8 mouse cellular contexts compared by ENCODE assay signal in the genomic region with DNA sequence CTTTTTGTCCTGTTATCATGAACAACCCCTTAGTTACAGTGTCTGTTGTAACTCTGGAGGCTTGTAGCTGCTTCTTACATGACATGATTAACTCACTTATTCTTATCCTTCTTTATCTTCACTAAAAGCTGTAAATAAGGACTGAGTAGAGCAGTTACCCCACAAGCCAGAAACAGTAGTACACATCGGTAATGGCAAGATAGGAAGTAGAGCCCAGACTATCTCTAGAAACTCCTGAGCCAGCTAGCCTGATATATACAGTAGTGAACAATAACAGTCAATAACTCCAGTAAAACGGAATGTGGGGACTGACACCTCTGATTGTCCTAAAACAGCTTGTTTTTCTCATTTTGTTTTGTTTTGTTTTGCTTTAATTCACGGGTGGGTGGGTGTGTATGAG.
A peak's percentile ranks its signal among the peaks of the same experiment; 100 is the strongest.
DNase-seq lines count a peak whose midpoint lies in the region; ATAC-seq and TF ChIP-seq lines count a peak whose summit lies in the region.
"Not testable (repeated sequence)": the region's sequence is repeated elsewhere in the genome, so short reads cannot be mapped to it uniquely, and the experiment has no call there.

No protein-coding gene starts in this region.

- TF ChIP-seq EP300 in MEL (IDR thresholded peaks at IDR 0.05; ENCODE audit: low read depth in 1 of 2, low read length in 2 of 2), result peak in 1 of 2 experiments; percentile 31; a peak in 1 of 4 replicates
- peak; percentile 24; the same call in 1 of the 2 replicates for TF ChIP-seq EP300 in liver, embryonic 14.5 days (IDR thresholded peaks at IDR 0.05; ENCODE audit: low read depth)

- DNase-seq in MEL (ENCODE audit: low read depth, low spot score), result peak; percentile 18
- DNase-seq in liver, embryonic 13.5 days; liver, embryonic 14.5 days (ENCODE audit: low read depth in 3 of 3, low spot score in 3 of 3): not testable (repeated sequence)

- not testable (repeated sequence) for H3K4me3 ChIP-seq in MEL (ENCODE audit: control insufficient read depth in 1 of 2, insufficient read depth in 1 of 2, low read depth in 2 of 2, low read length in 2 of 2); liver, embryonic 12.5 days; liver, embryonic 13.5 days (replicated peaks); liver, embryonic 14.5 days (ENCODE audit: insufficient read depth in 1 of 2, low read depth in 2 of 2, low read length in 2 of 2); liver, embryonic 15.5 days (replicated peaks); liver, embryonic 16.5 days (ENCODE audit: low read depth, low read length)

- not testable (repeated sequence) for TF ChIP-seq POLR2A in MEL (IDR thresholded peaks at IDR 0.05; ENCODE audit: control insufficient read depth in 1 of 2, insufficient read depth in 1 of 2, low read depth in 1 of 2, low read length in 2 of 2, poor library complexity in 1 of 2)

- not testable (repeated sequence) for H3K9me3 ChIP-seq in MEL (replicated peaks; ENCODE audit: insufficient read depth, low read length); liver, embryonic 12.5 days (replicated peaks); liver, embryonic 13.5 days (replicated peaks); liver, embryonic 14.5 days (ENCODE audit: control insufficient read depth, low read length); liver, embryonic 15.5 days (replicated peaks); liver, embryonic 16.5 days (replicated peaks; ENCODE audit: control insufficient read depth, low read length)

- not testable (repeated sequence) for H3K9ac ChIP-seq in MEL (ENCODE audit: control insufficient read depth, low read depth, low read length, poor library complexity, severe bottlenecking); liver, embryonic 12.5 days; liver, embryonic 13.5 days; liver, embryonic 14.5 days (replicated peaks); liver, embryonic 15.5 days; liver, embryonic 16.5 days (ENCODE audit: low read depth, low read length)

- WGBS in liver, embryonic 12.5 days (ENCODE audit: insufficient replicate concordance), result 50% methylated on average over 3 of the region's 3 CpGs
- 39% methylated on average over 3 of the region's 3 CpGs for WGBS in liver, embryonic 13.5 days (ENCODE audit: insufficient replicate concordance)
- WGBS in liver, embryonic 14.5 days (ENCODE audit: insufficient replicate concordance), result 40% methylated on average over 3 of the region's 3 CpGs
- WGBS in liver, embryonic 15.5 days (ENCODE audit: insufficient replicate concordance), result 42% methylated on average over 3 of the region's 3 CpGs
- 35% methylated on average over 3 of the region's 3 CpGs for WGBS in liver, embryonic 16.5 days (ENCODE audit: insufficient replicate concordance)

- H3K27ac ChIP-seq in MEL (ENCODE audit: control insufficient read depth, low read depth, low read length); liver, embryonic 12.5 days; liver, embryonic 13.5 days; liver, embryonic 14.5 days; liver, embryonic 15.5 days (replicated peaks); liver, embryonic 16.5 days (ENCODE audit: low read length): not testable (repeated sequence)

- not testable (repeated sequence) for H3K79me2 ChIP-seq in MEL (ENCODE audit: control insufficient read depth, insufficient read depth, low read length, poor library complexity)

- ATAC-seq in liver, embryonic 12.5 days, result peak; percentile 42; the same call in 1 of the 2 replicates
- ATAC-seq in liver, embryonic 13.5 days (ENCODE audit: low read depth), result peak; percentile 74
- ATAC-seq in liver, embryonic 14.5 days (ENCODE audit: insufficient read depth), result peak; percentile 76
- ATAC-seq in liver, embryonic 15.5 days (ENCODE audit: insufficient read depth), result peak; percentile 58; the same call in 1 of the 2 replicates
- peak; percentile 32; the same call in 1 of the 2 replicates for ATAC-seq in liver, embryonic 16.5 days (ENCODE audit: low read depth)
- ATAC-seq in megakaryocyte progenitor cell, adult 5-6 weeks (replicated peaks; ENCODE audit: poor library complexity), result peak; percentile 97
- peak; percentile 99 for ATAC-seq in megakaryocyte-erythroid progenitor cell, adult 5-6 weeks (replicated peaks; ENCODE audit: low FRiP score, low TSS enrichment, poor library complexity, severe bottlenecking)

- H3K36me3 ChIP-seq in MEL (ENCODE audit: control insufficient read depth in 1 of 2, insufficient read depth in 2 of 2, low read length in 2 of 2); liver, embryonic 12.5 days; liver, embryonic 13.5 days; liver, embryonic 14.5 days (replicated peaks; ENCODE audit: control insufficient read depth, insufficient read depth, low read depth); liver, embryonic 15.5 days (replicated peaks); liver, embryonic 16.5 days (ENCODE audit: control insufficient read depth, insufficient read depth): not testable (repeated sequence)

- H3K27me3 ChIP-seq in MEL (ENCODE audit: control insufficient read depth in 1 of 2, insufficient read depth in 2 of 2, low read length in 2 of 2); liver, embryonic 12.5 days (replicated peaks); liver, embryonic 13.5 days; liver, embryonic 14.5 days (ENCODE audit: control insufficient read depth, insufficient read depth, low read length); liver, embryonic 15.5 days; liver, embryonic 16.5 days (ENCODE audit: control insufficient read depth, insufficient read depth, low read depth, low read length): not testable (repeated sequence)

- TF ChIP-seq RAD21 in MEL (IDR thresholded peaks at IDR 0.05; ENCODE audit: low read depth, low read length), result not testable (repeated sequence)

- TF ChIP-seq CTCF in MEL (IDR thresholded peaks at IDR 0.05 in 2 of 3, conservative IDR thresholded peaks at IDR 0.05 in 1 of 3; ENCODE audit: control insufficient read depth in 1 of 3, insufficient read depth in 1 of 3, low read depth in 2 of 3, low read length in 3 of 3, poor library complexity in 1 of 3, severe bottlenecking in 1 of 3); liver, embryonic 14.5 days (IDR thresholded peaks at IDR 0.05; ENCODE audit: low read depth): not testable (repeated sequence)

- H3K4me2 ChIP-seq in liver, embryonic 12.5 days; liver, embryonic 13.5 days; liver, embryonic 14.5 days (ENCODE audit: low read depth); liver, embryonic 15.5 days; liver, embryonic 16.5 days (ENCODE audit: low read depth, low read length): not testable (repeated sequence)

- H3K4me1 ChIP-seq in MEL (ENCODE audit: control insufficient read depth in 1 of 2, insufficient read depth in 2 of 2, low read length in 2 of 2); liver, embryonic 12.5 days; liver, embryonic 13.5 days (replicated peaks); liver, embryonic 14.5 days (replicated peaks; ENCODE audit: control insufficient read depth in 2 of 2, insufficient read depth in 2 of 2, low read length in 1 of 2); liver, embryonic 15.5 days (replicated peaks); liver, embryonic 16.5 days (ENCODE audit: control insufficient read depth, low read depth, low read length): not testable (repeated sequence)

Comparison
In these comparisons a context has a peak if more than half of its experiments do, and no peak if none do; other contexts are left out.
1. ATAC-seq: peak in every context shown above with its lines; median percentile 99 in megakaryocyte-erythroid progenitor cell, adult 5-6 weeks; 97 in megakaryocyte progenitor cell, adult 5-6 weeks; 76 in liver, embryonic 14.5 days; 74 in liver, embryonic 13.5 days; 58 in liver, embryonic 15.5 days; 42 in liver, embryonic 12.5 days; 32 in liver, embryonic 16.5 days.